Mouse (Mus musculus): ENCODE measurements around the gene Arl1. TPM values are rescaled to one million over a fixed set of nuclear protein-coding genes. Genes with fewer than 3 reads are reported as not detected.

The Arl1 gene
- polyA plus RNA-seq (2015; fragmentation: Nextera tagmentation; extraction: Ambion mirVana), result 159 and 165 TPM in 2 replicates

DNA sequence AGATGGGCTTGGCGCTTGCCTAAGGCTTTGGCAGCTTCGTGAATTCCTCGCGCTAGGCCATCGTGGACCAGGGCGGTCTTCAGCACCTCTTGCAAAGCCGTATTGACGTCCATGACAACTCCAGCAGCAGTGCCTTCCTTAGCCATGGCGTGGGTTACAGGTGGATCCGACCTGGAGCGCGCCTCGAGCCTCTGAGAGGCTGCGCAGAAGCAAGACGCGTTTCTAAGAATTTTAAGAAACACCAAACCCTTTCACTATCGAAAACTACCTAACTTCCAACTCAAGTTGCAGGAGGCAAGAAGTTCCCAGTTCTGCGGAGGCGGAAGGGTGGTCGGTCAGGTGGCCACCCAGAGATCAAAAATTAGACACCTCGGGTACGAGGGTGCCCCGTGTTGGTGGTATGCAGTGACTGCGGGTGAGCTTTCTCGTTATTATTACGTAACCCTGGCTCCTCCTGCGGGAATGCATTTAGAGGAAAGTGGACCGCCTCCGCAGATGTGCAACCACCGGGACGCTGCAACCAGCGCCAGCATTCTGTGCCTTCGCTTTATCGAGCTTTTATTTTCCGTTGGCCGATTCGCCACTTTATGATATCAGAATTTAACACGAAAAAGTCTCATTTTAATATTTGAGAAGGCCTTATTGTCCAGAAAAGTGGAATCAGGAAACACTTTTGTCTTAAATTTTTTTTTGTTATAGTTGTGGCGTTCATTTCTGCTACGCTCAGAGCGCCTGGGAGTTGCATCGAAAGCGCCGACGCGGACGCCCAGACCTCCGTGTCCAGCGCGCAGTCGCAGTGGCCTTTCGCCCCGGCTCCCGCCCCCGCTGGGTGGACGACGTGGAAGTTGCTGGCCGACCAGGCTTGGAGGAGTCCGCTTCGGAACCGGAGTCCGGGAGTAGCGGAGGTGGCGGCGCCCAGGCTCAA lies at the start of gene Arl1:
Gene Arl1 (plus strand): TSS at position 288 of the 925 bp plus-strand sequence.
- Histone ChIP-seq H3K4me1 (ENCODE audit: control insufficient read depth, insufficient read depth, low read length) (peaks cover 16% of the 10 kb centered on the region), H3K9ac (ENCODE audit: low read depth, low read length) (peak within 1 kb of the TSS; percentile 87), H3K27ac (ENCODE audit: low read length) (peak within 1 kb of the TSS; percentile 82), H3K27me3 (ENCODE audit: control insufficient read depth, insufficient read depth, low read depth, low read length) (no peaks in the 10 kb centered on the region), H3K9me3 (replicated peaks; ENCODE audit: control insufficient read depth, low read length, poor library complexity, severe bottlenecking) (no peaks in the 10 kb centered on the region), H3K4me2 (ENCODE audit: low read length) (peak within 1 kb of the TSS; percentile 95), H3K36me3 (ENCODE audit: control insufficient read depth, insufficient read depth, low read length) (no peaks in the 10 kb centered on the region), H3K4me3 (ENCODE audit: low read depth, low read length) (peak within 1 kb of the TSS; percentile 83)
- under 1% methylated on average over 65 of the region's 65 CpGs for WGBS
- peak; percentile 98 for ATAC-seq

DNA sequence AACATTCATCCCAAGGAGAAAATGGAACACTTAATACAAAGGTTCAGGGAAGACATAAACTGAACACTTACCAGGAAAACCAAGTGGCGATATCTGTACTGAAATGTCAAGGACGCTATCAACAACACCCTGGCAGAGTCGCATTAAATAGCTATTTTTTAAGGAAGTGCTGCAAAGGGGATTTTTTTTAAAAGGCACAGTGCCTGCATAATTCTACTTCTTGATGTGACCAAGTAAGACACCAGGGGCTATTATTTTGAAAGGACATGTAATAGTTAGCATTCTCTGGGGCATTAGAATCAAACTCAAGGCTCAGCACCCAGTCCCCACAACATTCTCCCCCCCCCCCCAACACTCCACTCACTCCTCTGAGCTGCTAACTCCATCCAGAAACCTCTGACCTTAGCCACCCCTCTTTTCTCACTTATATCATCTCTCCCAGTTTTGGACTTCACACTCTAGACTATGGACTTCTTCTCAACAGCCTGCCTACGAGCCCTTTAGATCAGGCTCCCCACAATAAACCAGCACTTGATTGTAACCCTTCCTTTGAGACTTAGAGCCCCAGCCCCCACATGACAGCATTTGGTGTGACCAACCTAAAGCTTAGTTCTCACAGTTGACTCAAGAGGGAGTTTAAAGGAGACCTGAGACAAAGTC lies 47.6 kb upstream of the Arl1 start:
- ATAC-seq, result no peak
- 84% methylated on average over 4 of the region's 4 CpGs for WGBS
- no peak overlapping the region for H3K9ac ChIP-seq (ENCODE audit: low read depth, low read length)

DNA sequence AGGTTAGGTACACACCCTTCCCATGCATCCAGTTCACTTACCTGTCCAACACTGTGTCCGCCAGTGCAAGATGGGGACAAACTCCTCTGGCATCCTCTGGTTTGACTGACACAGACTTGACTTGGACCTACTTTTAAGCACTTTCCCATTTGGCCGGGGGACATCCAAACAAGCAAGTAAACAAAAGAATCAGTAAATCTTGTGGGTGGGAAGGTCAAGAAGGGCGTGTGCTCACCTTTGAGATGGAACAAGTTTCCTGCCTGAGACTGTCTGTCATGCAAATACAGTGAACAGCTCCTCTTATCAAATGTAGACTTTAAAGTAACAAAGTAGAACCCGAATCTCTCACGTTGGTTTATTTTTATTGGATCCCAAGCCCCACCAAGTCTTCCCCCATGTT lies 45.7 kb upstream of the Arl1 start, which contains the start of gene Spic:
Gene Spic (minus strand): TSS at position 91 of the 400 bp plus-strand sequence.
- ATAC-seq, result no peak
- Histone ChIP-seq H3K4me2 (ENCODE audit: low read length) (no peak within 1 kb of the TSS), H3K4me3 (ENCODE audit: low read depth, low read length) (no peak within 1 kb of the TSS), H3K27ac (ENCODE audit: low read length) (no peak within 1 kb of the TSS), H3K9me3 (replicated peaks; ENCODE audit: control insufficient read depth, low read length, poor library complexity, severe bottlenecking) (no peaks in the 10 kb centered on the region), H3K36me3 (ENCODE audit: control insufficient read depth, insufficient read depth, low read length) (no peaks in the 10 kb centered on the region), H3K27me3 (ENCODE audit: control insufficient read depth, insufficient read depth, low read depth, low read length) (no peaks in the 10 kb centered on the region), H3K4me1 (ENCODE audit: control insufficient read depth, insufficient read depth, low read length) (no peaks in the 10 kb centered on the region), H3K9ac (ENCODE audit: low read depth, low read length) (no peak within 1 kb of the TSS)
- whole genome bisulfite sequencing, result 84% methylated on average over 5 of the region's 5 CpGs

More for the DNA sequence above, 47.6 kb upstream of the Arl1 start:
- Histone ChIP-seq H3K4me2 (ENCODE audit: low read length) (no peak overlapping the region), H3K4me3 (ENCODE audit: low read depth, low read length) (no peak overlapping the region), H3K9me3 (replicated peaks; ENCODE audit: control insufficient read depth, low read length, poor library complexity, severe bottlenecking) (no peaks in the 10 kb centered on the region), H3K27ac (ENCODE audit: low read length) (no peak overlapping the region), H3K27me3 (ENCODE audit: control insufficient read depth, insufficient read depth, low read depth, low read length) (no peaks in the 10 kb centered on the region), H3K4me1 (ENCODE audit: control insufficient read depth, insufficient read depth, low read length) (no peaks in the 10 kb centered on the region), H3K36me3 (ENCODE audit: control insufficient read depth, insufficient read depth, low read length) (no peaks in the 10 kb centered on the region)

DNA sequence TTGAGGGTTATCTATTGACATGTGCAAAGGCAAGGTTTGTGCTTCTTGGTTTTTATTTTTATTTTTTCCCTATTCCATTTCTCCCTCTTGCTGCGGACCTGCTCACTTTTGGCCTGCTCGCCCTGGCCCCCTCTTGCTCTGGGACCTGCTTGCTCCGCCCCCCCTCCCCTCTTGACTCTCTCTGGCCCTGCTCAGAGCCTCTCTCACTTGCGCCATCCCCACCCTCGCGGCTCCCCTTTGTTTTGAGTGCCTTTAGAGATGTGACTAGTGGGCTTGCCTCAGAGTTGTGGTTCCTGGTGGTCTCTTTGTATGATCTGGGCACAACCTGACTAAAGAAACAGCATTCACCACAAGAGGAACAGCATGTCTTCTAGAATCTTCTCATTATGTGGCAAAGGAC lies 29.7 kb upstream of the Arl1 start:
- Histone ChIP-seq H3K4me3 (ENCODE audit: low read depth, low read length) (no peak overlapping the region), H3K9ac (ENCODE audit: low read depth, low read length) (no peak overlapping the region)

DNA sequence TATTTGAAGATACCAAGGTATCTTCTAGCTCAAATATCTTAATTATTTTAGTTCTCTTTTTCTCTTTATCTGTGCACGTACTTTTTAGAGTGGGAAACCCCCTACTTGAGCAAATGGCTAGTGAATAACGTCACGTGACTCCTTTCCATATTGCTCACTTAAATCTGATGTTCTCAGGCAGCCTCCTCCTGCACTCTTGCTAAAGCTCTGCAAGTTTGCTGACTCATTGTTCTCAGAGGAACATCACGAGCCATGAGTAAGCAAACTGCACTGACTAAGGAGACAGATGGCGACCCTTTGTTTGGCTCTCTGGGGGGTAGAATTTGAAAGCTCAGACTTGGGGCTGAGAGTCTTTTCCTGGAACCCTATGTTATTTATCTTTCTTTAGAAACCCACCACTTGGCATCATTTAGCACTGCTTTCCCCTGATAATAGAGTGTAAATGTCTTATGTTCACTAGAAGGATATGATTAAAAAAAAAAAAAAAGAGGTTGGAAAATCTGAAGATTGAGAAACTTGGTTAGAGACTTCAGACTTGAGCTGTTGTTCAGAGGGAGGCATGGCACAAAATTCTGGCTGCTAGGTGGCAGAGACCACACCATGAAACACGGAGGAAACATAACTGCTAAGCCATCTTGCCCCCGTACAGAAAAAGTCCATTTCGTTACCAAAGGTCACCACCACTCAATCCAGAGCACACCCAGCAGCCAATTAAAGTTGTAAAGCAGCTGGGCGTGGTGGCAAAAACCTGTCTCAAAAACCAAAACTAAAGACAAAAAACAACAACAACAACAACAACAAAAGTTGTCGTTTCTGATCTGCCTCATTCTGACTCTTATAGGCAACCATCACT lies 21.8 kb upstream of the Arl1 start:
- Histone ChIP-seq H3K4me2 (ENCODE audit: low read length) (no peak overlapping the region), H3K9me3 (replicated peaks; ENCODE audit: control insufficient read depth, low read length, poor library complexity, severe bottlenecking) (no peaks in the 10 kb centered on the region), H3K9ac (ENCODE audit: low read depth, low read length) (no peak overlapping the region), H3K27ac (ENCODE audit: low read length) (no peak overlapping the region), H3K27me3 (ENCODE audit: control insufficient read depth, insufficient read depth, low read depth, low read length) (no peaks in the 10 kb centered on the region), H3K4me3 (ENCODE audit: low read depth, low read length) (no peak overlapping the region), H3K36me3 (ENCODE audit: control insufficient read depth, insufficient read depth, low read length) (no peaks in the 10 kb centered on the region), H3K4me1 (ENCODE audit: control insufficient read depth, insufficient read depth, low read length) (no peaks in the 10 kb centered on the region)
- WGBS, result 57% methylated on average over 10 of the region's 10 CpGs
- no peak for ATAC-seq

More for the DNA sequence above, 29.7 kb upstream of the Arl1 start:
- Histone ChIP-seq H3K27ac (ENCODE audit: low read length) (no peak overlapping the region), H3K9me3 (replicated peaks; ENCODE audit: control insufficient read depth, low read length, poor library complexity, severe bottlenecking) (no peaks in the 10 kb centered on the region), H3K36me3 (ENCODE audit: control insufficient read depth, insufficient read depth, low read length) (no peaks in the 10 kb centered on the region), H3K4me2 (ENCODE audit: low read length) (no peak overlapping the region), H3K4me1 (ENCODE audit: control insufficient read depth, insufficient read depth, low read length) (no peaks in the 10 kb centered on the region), H3K27me3 (ENCODE audit: control insufficient read depth, insufficient read depth, low read depth, low read length) (no peaks in the 10 kb centered on the region)
- ATAC-seq, result no peak
- 72% methylated on average over 6 of the region's 6 CpGs for WGBS

DNA sequence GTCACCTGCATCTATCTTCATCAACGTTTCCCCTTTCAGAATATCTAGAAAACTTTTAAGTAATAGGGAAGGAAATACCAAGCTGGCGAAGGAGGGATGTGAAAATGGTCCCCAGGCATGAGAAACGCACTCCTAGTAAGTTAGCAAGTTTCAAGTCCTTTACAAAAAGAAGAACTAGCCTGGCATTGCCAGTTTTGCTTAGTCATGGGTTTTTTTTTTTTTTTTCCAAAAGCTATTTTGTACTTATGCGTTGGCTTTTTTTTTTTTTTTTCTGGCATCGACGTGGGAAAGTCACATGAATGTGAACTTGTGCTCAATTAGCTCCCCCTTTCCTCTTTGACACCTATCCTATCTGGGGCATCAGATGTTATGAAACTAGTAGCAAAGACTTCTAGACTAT lies 18.3 kb upstream of the Arl1 start:
- H3K4me3 ChIP-seq (ENCODE audit: low read depth, low read length), result no peak overlapping the region
- no peak for ATAC-seq
- H3K27me3 ChIP-seq (ENCODE audit: control insufficient read depth, insufficient read depth, low read depth, low read length), result no peaks in the 10 kb centered on the region
- H3K36me3 ChIP-seq (ENCODE audit: control insufficient read depth, insufficient read depth, low read length), result no peaks in the 10 kb centered on the region
- H3K9ac ChIP-seq (ENCODE audit: low read depth, low read length), result no peak overlapping the region
- 85% methylated on average over 6 of the region's 6 CpGs for WGBS
- no peaks in the 10 kb centered on the region for H3K4me1 ChIP-seq (ENCODE audit: control insufficient read depth, insufficient read depth, low read length)
- H3K9me3 ChIP-seq (replicated peaks; ENCODE audit: control insufficient read depth, low read length, poor library complexity, severe bottlenecking), result no peaks in the 10 kb centered on the region
- no peak overlapping the region for H3K4me2 ChIP-seq (ENCODE audit: low read length)
- no peak overlapping the region for H3K27ac ChIP-seq (ENCODE audit: low read length)

DNA sequence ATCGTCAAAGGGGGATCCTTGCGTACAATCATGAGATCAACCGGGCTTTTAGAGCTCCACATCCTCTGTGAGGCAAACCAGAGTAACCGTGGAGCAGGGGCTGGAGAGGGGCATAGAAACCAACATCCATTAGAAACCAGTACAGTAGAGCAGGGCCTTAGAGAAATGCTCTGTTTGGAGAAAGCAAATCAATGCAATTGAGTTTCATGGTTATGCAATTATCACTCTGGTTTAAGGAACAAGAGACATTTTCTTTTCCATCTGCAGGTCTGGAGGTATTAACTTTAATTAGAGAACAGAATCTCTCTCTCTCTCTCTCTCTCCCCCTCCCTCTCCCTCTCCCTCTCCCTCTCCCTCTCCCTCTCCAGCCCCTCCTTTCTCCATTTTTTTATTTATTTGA lies 15.9 kb upstream of the Arl1 start:
- 91% methylated on average over 4 of the region's 4 CpGs for WGBS

DNA sequence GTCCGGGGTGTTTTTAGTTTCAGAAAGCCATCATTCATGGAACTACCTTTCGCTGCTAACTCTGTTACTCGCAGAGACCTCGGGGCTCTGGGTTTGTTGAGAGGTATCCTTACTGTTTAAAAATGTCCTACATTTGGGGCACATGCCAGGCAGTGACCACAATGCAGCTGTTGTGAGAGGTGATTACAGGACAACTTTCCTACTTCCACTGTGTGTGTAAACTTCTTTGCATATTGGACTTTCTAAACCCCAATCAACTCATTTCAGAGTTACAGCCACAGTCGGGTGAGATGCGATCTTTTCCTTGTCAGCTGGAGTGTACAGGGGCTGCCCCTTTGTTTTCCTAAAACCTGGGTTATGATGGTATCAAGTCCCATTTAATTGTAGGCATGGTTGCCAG lies 15.0 kb upstream of the Arl1 start:
- Histone ChIP-seq H3K27ac (ENCODE audit: low read length) (no peak overlapping the region), H3K9ac (ENCODE audit: low read depth, low read length) (no peak overlapping the region), H3K4me2 (ENCODE audit: low read length) (no peak overlapping the region), H3K9me3 (replicated peaks; ENCODE audit: control insufficient read depth, low read length, poor library complexity, severe bottlenecking) (no peaks in the 10 kb centered on the region), H3K36me3 (ENCODE audit: control insufficient read depth, insufficient read depth, low read length) (no peaks in the 10 kb centered on the region), H3K4me3 (ENCODE audit: low read depth, low read length) (no peak overlapping the region), H3K4me1 (ENCODE audit: control insufficient read depth, insufficient read depth, low read length) (no peaks in the 10 kb centered on the region), H3K27me3 (ENCODE audit: control insufficient read depth, insufficient read depth, low read depth, low read length) (no peaks in the 10 kb centered on the region)
- no peak for ATAC-seq
- 75% methylated on average over 6 of the region's 6 CpGs for WGBS

More for the DNA sequence above, 15.9 kb upstream of the Arl1 start:
- no peak for ATAC-seq
- Histone ChIP-seq H3K4me3 (ENCODE audit: low read depth, low read length) (no peak overlapping the region), H3K4me2 (ENCODE audit: low read length) (no peak overlapping the region), H3K9me3 (replicated peaks; ENCODE audit: control insufficient read depth, low read length, poor library complexity, severe bottlenecking) (no peaks in the 10 kb centered on the region), H3K36me3 (ENCODE audit: control insufficient read depth, insufficient read depth, low read length) (no peaks in the 10 kb centered on the region), H3K4me1 (ENCODE audit: control insufficient read depth, insufficient read depth, low read length) (no peaks in the 10 kb centered on the region), H3K27me3 (ENCODE audit: control insufficient read depth, insufficient read depth, low read depth, low read length) (no peaks in the 10 kb centered on the region), H3K9ac (ENCODE audit: low read depth, low read length) (no peak overlapping the region), H3K27ac (ENCODE audit: low read length) (no peak overlapping the region)
